Mouse (Mus musculus) forebrain, embryonic 14.5 days (tissue): Measurements from ENCODE around the gene Clec12a. TPM values are rescaled to one million over a fixed set of nuclear protein-coding genes. Genes with fewer than 3 reads are reported as not detected.

Experiments
- ATAC-seq: fragments of 200-750 bp; cut with Nextera tagmentation; 2 replicates; pipeline ENCODE4 v1.8.0; 2017; ENCODE audit warnings: mild to moderate bottlenecking, moderate library complexity
- DNase-seq: peaks from one replicate; pipeline ENCODE4 v3.0.0-alpha.2; 2015; ENCODE audit warnings: low spot score
- H3K27ac ChIP-seq: fragments of 300-500 bp; sonication (generic); 2 replicates; pipeline ENCODE4 v1.5.1; 2014; ENCODE audit warnings: low read depth, mild to moderate bottlenecking, control low read depth, low read length, moderate library complexity
- H3K27me3 ChIP-seq: fragments of 300-500 bp; sonication (generic); replicated peaks from 2 replicates; pipeline ENCODE4 v1.6.1; 2014; ENCODE audit warnings: low read length, control low read depth, mixed read lengths; ENCODE audit not compliant: control insufficient read depth, insufficient read depth
- H3K36me3 ChIP-seq: fragments of 300-500 bp; sonication (generic); 2 replicates; pipeline ENCODE4 v1.6.1; 2014; ENCODE audit warnings: low read length, control low read depth; ENCODE audit not compliant: control insufficient read depth, insufficient read depth
- H3K4me1 ChIP-seq: fragments of 300-500 bp; sonication (generic); 2 replicates; pipeline ENCODE4 v1.6.1; 2014; ENCODE audit warnings: antibody characterized with exemption, low read length, control low read depth; ENCODE audit not compliant: control insufficient read depth, insufficient read depth
- H3K4me2 ChIP-seq: fragments of 300-500 bp; sonication (generic); 2 replicates; pipeline ENCODE4 v1.6.1; 2014; ENCODE audit warnings: mild to moderate bottlenecking, control low read depth, low read length
- H3K4me3 ChIP-seq: fragments of 300-500 bp; sonication (generic); 2 replicates; pipeline ENCODE4 v1.5.1; 2014; ENCODE audit warnings: low read depth, low read length, control low read depth
- H3K9ac ChIP-seq: fragments of 300-500 bp; sonication (generic); 2 replicates; pipeline ENCODE4 v1.6.1; 2014; ENCODE audit warnings: mild to moderate bottlenecking, low read length, control low read depth, moderate library complexity
- H3K9me3 ChIP-seq: fragments of 300-500 bp; sonication (generic); replicated peaks from 2 replicates; pipeline ENCODE4 v1.6.1; 2016; ENCODE audit warnings: low read length, control low read depth, mixed read lengths; ENCODE audit not compliant: control insufficient read depth
- WGBS: fragments of 180-500 bp; shearing (Covaris S2); extraction: QIAGEN DNeasy Blood & Tissue Kit; methylation state at CpG from one replicate; pipeline ENCODE4 v1.1.7; 2014; 5-methylcytosine and 5-hydroxymethylcytosine counted together
- polyA plus RNA-seq: library from polyadenylated mRNA; unstranded; fragments of >200 nt; fragmentation: Nextera tagmentation; extraction: Ambion mirVana; gene quantifications from 2 replicates; pipeline ENCODE4 v1.2.1, GENCODE M21; 2014

Gene Clec12a
- polyA plus RNA-seq, 1 experiment from 2014 or later = 0.18 TPM

- Histone ChIP-seq H3K27me3 (no peaks in the 10 kb centered on the region), H3K9ac (no peak within 1 kb of the TSS), H3K9me3 (no peaks in the 10 kb centered on the region), H3K36me3 (no peaks in the 10 kb centered on the region), H3K4me1 (no peaks in the 10 kb centered on the region), H3K4me3 (no peak within 1 kb of the TSS), H3K27ac (no peak within 1 kb of the TSS), H3K4me2 (no peak within 1 kb of the TSS)
- no peak for DNase-seq
- 85% methylated on average over 2 of the region's 2 CpGs for WGBS
- ATAC-seq = no peak
These were observed 43.3 kb downstream of the Clec12a start, which contains the start of gene Clec12b for GRCm38 (mm10) chr6:129385774-129386173. Gene Clec12b (minus strand): TSS chr6:129385874.

- WGBS = 28% methylated on average over 2 of the region's 2 CpGs
- H3K4me2 ChIP-seq = no peak overlapping the region
- no peaks in the 10 kb centered on the region for H3K36me3 ChIP-seq
- H3K9ac ChIP-seq = no peak overlapping the region
- no peaks in the 10 kb centered on the region for H3K9me3 ChIP-seq
- peak; percentile 48 for DNase-seq
- no peaks in the 10 kb centered on the region for H3K27me3 ChIP-seq
- no peak; the same call in 1 of the 2 replicates for ATAC-seq
- no peak overlapping the region for H3K27ac ChIP-seq
- no peak overlapping the region for H3K4me3 ChIP-seq
- no peaks in the 10 kb centered on the region for H3K4me1 ChIP-seq
These were observed 50.7 kb downstream of the Clec12a start for GRCm38 (mm10) chr6:129393087-129393720.

GRCm38 (mm10) chr6:129393732-129394131, 51.2 kb downstream of the Clec12a start:
- DNase-seq (no peak), ATAC-seq (0 out of 2 replicates have a peak, but pooled peaks have one; percentile 55)
- Histone ChIP-seq H3K27me3 (no peaks in the 10 kb centered on the region), H3K4me3 (no peak overlapping the region), H3K9me3 (no peaks in the 10 kb centered on the region), H3K4me2 (no peak overlapping the region), H3K4me1 (no peaks in the 10 kb centered on the region), H3K9ac (no peak overlapping the region), H3K27ac (no peak overlapping the region), H3K36me3 (no peaks in the 10 kb centered on the region)
- WGBS = 80% methylated on average over 6 of the region's 6 CpGs

GRCm38 (mm10) chr6:129396997-129397396, 54.5 kb downstream of the Clec12a start, which contains the start of gene Clec1b:
Gene Clec1b (plus strand): TSS chr6:129397297.
- H3K4me2 ChIP-seq = no peak within 1 kb of the TSS
- no peak for ATAC-seq
- H3K4me1 ChIP-seq = no peaks in the 10 kb centered on the region
- 93% methylated on average over 8 of the region's 8 CpGs for WGBS
- no peak within 1 kb of the TSS for H3K4me3 ChIP-seq
- no peaks in the 10 kb centered on the region for H3K27me3 ChIP-seq
- H3K27ac ChIP-seq = no peak within 1 kb of the TSS
- H3K9me3 ChIP-seq = no peaks in the 10 kb centered on the region
- no peaks in the 10 kb centered on the region for H3K36me3 ChIP-seq
- H3K9ac ChIP-seq = no peak within 1 kb of the TSS
- no peak for DNase-seq

GRCm38 (mm10) chr6:129399945-129400344, 57.5 kb downstream of the Clec12a start:
- Histone ChIP-seq H3K4me3 (no peak overlapping the region), H3K9me3 (no peaks in the 10 kb centered on the region), H3K36me3 (no peaks in the 10 kb centered on the region), H3K27me3 (no peaks in the 10 kb centered on the region), H3K27ac (no peak overlapping the region), H3K4me2 (no peak overlapping the region), H3K9ac (no peak overlapping the region), H3K4me1 (no peaks in the 10 kb centered on the region)
- no peak for DNase-seq
- no peak for ATAC-seq
- 63% methylated on average over 6 of the region's 6 CpGs for WGBS

GRCm38 (mm10) chr6:129402404-129402803, 59.9 kb downstream of the Clec12a start:
- Histone ChIP-seq H3K36me3 (no peaks in the 10 kb centered on the region), H3K4me3 (no peak overlapping the region), H3K4me2 (no peak overlapping the region), H3K9ac (no peak overlapping the region), H3K4me1 (no peaks in the 10 kb centered on the region), H3K27me3 (no peaks in the 10 kb centered on the region), H3K27ac (no peak overlapping the region), H3K9me3 (no peaks in the 10 kb centered on the region)
- DNase-seq (no peak), ATAC-seq (no peak)
- WGBS = 92% methylated on average over 2 of the region's 2 CpGs

GRCm38 (mm10) chr6:129403391-129403790, 60.9 kb downstream of the Clec12a start:
- Histone ChIP-seq H3K4me1 (no peaks in the 10 kb centered on the region), H3K4me2 (no peak overlapping the region), H3K4me3 (no peak overlapping the region), H3K27me3 (no peaks in the 10 kb centered on the region), H3K36me3 (no peaks in the 10 kb centered on the region), H3K27ac (no peak overlapping the region), H3K9ac (no peak overlapping the region), H3K9me3 (no peaks in the 10 kb centered on the region)
- DNase-seq (no peak), ATAC-seq (no peak)
- 77% methylated on average over 6 of the region's 6 CpGs for WGBS

- no peak for ATAC-seq
- no peak overlapping the region for H3K4me2 ChIP-seq
These were observed 63.5 kb downstream of the Clec12a start for GRCm38 (mm10) chr6:129405999-129406398.

GRCm38 (mm10) chr6:129407324-129407723, 64.8 kb downstream of the Clec12a start:
- DNase-seq = no peak
- no peaks in the 10 kb centered on the region for H3K9me3 ChIP-seq
- no peaks in the 10 kb centered on the region for H3K4me1 ChIP-seq
- no peaks in the 10 kb centered on the region for H3K36me3 ChIP-seq
- WGBS = 67% methylated on average over 2 of the region's 2 CpGs
- no peaks in the 10 kb centered on the region for H3K27me3 ChIP-seq
- no peak for ATAC-seq
- H3K27ac ChIP-seq = no peak overlapping the region
- no peak overlapping the region for H3K9ac ChIP-seq
- H3K4me2 ChIP-seq = no peak overlapping the region
- H3K4me3 ChIP-seq = no peak overlapping the region

More at GRCm38 (mm10) chr6:129405999-129406398, 63.5 kb downstream of the Clec12a start:
- Histone ChIP-seq H3K27ac (no peak overlapping the region), H3K27me3 (no peaks in the 10 kb centered on the region), H3K4me3 (no peak overlapping the region), H3K36me3 (no peaks in the 10 kb centered on the region), H3K9me3 (no peaks in the 10 kb centered on the region), H3K9ac (no peak overlapping the region), H3K4me1 (no peaks in the 10 kb centered on the region)
- DNase-seq = no peak
